Mouse (Mus musculus) liver, embryonic 14.5 days (tissue): ENCODE data around the gene Cd300ld3.

Source experiments
- CTCF ChIP-seq: IDR thresholded peaks from 2 replicates; pipeline ENCODE4 v1.5.1; 2016; ENCODE audit warnings: antibody characterized with exemption, low read depth, control low read depth
- EP300 ChIP-seq: IDR thresholded peaks from 2 replicates; pipeline ENCODE4 v1.6.1; 2016; ENCODE audit warnings: antibody characterized with exemption, low read depth

DNA sequence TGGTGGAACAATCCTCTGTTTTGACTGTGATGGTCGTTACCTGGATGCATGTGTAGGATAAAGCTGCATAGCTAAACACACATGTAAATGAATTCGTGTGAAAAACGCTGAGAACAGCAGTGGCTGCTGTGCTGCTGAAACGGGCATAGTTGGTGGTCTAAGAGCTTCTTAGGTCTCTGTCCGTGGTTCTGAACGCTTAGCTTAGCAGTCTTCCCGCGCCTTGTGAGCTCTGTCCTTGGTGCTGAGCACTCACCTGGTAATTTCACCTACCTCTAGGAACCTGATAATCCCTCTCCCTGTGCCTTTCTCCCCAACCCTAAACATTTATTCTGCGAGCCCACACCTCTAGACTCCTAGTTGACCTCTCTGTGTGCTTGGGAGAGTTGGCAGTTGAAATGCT, 4.0 kb upstream of the Cd300ld3 start:
- TF ChIP-seq CTCF (no peak), EP300 (no peak)
